8 mouse cellular contexts compared by ENCODE assay signal in genomic region chr1:133660466-133661202, GRCm38 (mm10). TPM values are rescaled to one million over a fixed set of nuclear protein-coding genes. Genes with fewer than 3 reads are reported as not detected.
A peak's percentile ranks its signal among the peaks of the same experiment; 100 is the strongest.
DNase-seq lines count a peak whose midpoint lies in the region; ATAC-seq lines count a peak whose summit lies in the region.

TSS of gene Zbed6 (minus strand) at chr1:133660885.

- H3K36me3 ChIP-seq in intestine, embryonic 15.5 days, result no peaks in the 10 kb centered on the region
- H3K36me3 ChIP-seq in limb, embryonic 12.5 days, result peaks cover 23% of the 10 kb centered on the region
- H3K36me3 ChIP-seq in midbrain, embryonic 13.5 days, result peaks cover 17% of the 10 kb centered on the region

- H3K4me1 ChIP-seq in intestine, embryonic 15.5 days (replicated peaks), result peaks cover 24% of the 10 kb centered on the region
- H3K4me1 ChIP-seq in limb, embryonic 12.5 days (replicated peaks), result peaks cover 40% of the 10 kb centered on the region
- peaks cover 46% of the 10 kb centered on the region for H3K4me1 ChIP-seq in midbrain, embryonic 13.5 days (replicated peaks)

- H3K9me3 ChIP-seq in intestine, embryonic 15.5 days, result no peaks in the 10 kb centered on the region
- no peaks in the 10 kb centered on the region for H3K9me3 ChIP-seq in limb, embryonic 12.5 days
- H3K9me3 ChIP-seq in midbrain, embryonic 13.5 days, result no peaks in the 10 kb centered on the region

- H3K27ac ChIP-seq in intestine, embryonic 15.5 days, result peak within 1 kb of the TSS; percentile 89
- H3K27ac ChIP-seq in limb, embryonic 12.5 days, result peak within 1 kb of the TSS; percentile 94
- peak within 1 kb of the TSS; percentile 90 for H3K27ac ChIP-seq in midbrain, embryonic 13.5 days

- peak within 1 kb of the TSS; percentile 70 for H3K4me3 ChIP-seq in intestine, embryonic 15.5 days (replicated peaks)
- H3K4me3 ChIP-seq in limb, embryonic 12.5 days (replicated peaks), result peak within 1 kb of the TSS; percentile 81
- peak within 1 kb of the TSS; percentile 76 for H3K4me3 ChIP-seq in midbrain, embryonic 13.5 days (replicated peaks)

- no peaks in the 10 kb centered on the region for H3K27me3 ChIP-seq in intestine, embryonic 15.5 days (replicated peaks)
- no peaks in the 10 kb centered on the region for H3K27me3 ChIP-seq in limb, embryonic 12.5 days
- no peaks in the 10 kb centered on the region for H3K27me3 ChIP-seq in midbrain, embryonic 13.5 days

- under 1% methylated on average over 41 of the region's 41 CpGs for WGBS in intestine, embryonic 15.5 days
- WGBS in limb, embryonic 12.5 days, result under 1% methylated on average over 41 of the region's 41 CpGs
- WGBS in midbrain, embryonic 13.5 days, result 1% methylated on average over 41 of the region's 41 CpGs

- H3K9ac ChIP-seq in intestine, embryonic 15.5 days, result peak within 1 kb of the TSS; percentile 83
- peak within 1 kb of the TSS; percentile 90 for H3K9ac ChIP-seq in limb, embryonic 12.5 days (replicated peaks)
- H3K9ac ChIP-seq in midbrain, embryonic 13.5 days (replicated peaks), result peak within 1 kb of the TSS; percentile 81

- peak; percentile 83 for ATAC-seq in intestine, embryonic 15.5 days
- peak; percentile 81 for ATAC-seq in limb, embryonic 12.5 days (ENCODE audit: insufficient number of reproducible peaks, insufficient read depth, low FRiP score, low TSS enrichment, low read depth)
- ATAC-seq in midbrain, embryonic 13.5 days, result peak; percentile 92

- peak; percentile 70 for DNase-seq in layer of hippocampus, adult 11-12 months (ENCODE audit: low spot score)
- no peak for DNase-seq in layer of hippocampus, adult 9-10 months (ENCODE audit: low spot score)
- peak; percentile 88 for DNase-seq in embryo, embryonic 11 days
- peak; percentile 54 to 82 for DNase-seq in gastrocnemius, postnatal 4 days (ENCODE audit: low spot score in 2 of 2)
- peak; percentile 57 to 70 for DNase-seq in spleen, postnatal 10 days (ENCODE audit: low spot score in 2 of 2)

- H3K4me2 ChIP-seq in intestine, embryonic 15.5 days (replicated peaks), result peak within 1 kb of the TSS; percentile 66
- H3K4me2 ChIP-seq in limb, embryonic 12.5 days, result peak within 1 kb of the TSS; percentile 79
- H3K4me2 ChIP-seq in midbrain, embryonic 13.5 days (replicated peaks), result peak within 1 kb of the TSS; percentile 71

RNA-seq across cellular contexts. Expression of gene Zbed6, which starts in this region (rescaled TPM):
- total RNA-seq in gastrocnemius, postnatal 4 days (2021), result 10 to 100 TPM; 25.1 to 25.5 TPM
- polyA plus RNA-seq in intestine, embryonic 15.5 days (2015; fragmentation: Nextera tagmentation; extraction: Ambion mirVana), result not detected in 2 replicates
- not detected in 2 replicates for polyA plus RNA-seq in limb, embryonic 12.5 days (2016; fragmentation: Nextera tagmentation; extraction: Ambion mirVana)
- polyA plus RNA-seq in midbrain, embryonic 13.5 days (2015; fragmentation: Nextera tagmentation; extraction: Ambion mirVana), result not detected in 2 replicates

Comparison
In these comparisons a context has a peak if more than half of its experiments do, and no peak if none do; other contexts are left out.
1. Peak in ATAC-seq, H3K4me3 ChIP-seq, H3K27ac ChIP-seq, H3K9ac ChIP-seq and H3K4me2 ChIP-seq in intestine, embryonic 15.5 days; RNA of the gene not detected or under 1 TPM.
2. Peak in ATAC-seq, H3K4me3 ChIP-seq, H3K27ac ChIP-seq, H3K9ac ChIP-seq and H3K4me2 ChIP-seq in limb, embryonic 12.5 days; RNA of the gene not detected or under 1 TPM.
3. Peak in ATAC-seq, H3K4me3 ChIP-seq, H3K27ac ChIP-seq, H3K9ac ChIP-seq and H3K4me2 ChIP-seq in midbrain, embryonic 13.5 days; RNA of the gene not detected or under 1 TPM.